Mouse (Mus musculus): ENCODE measurements around the gene Pik3cd. TPM values are rescaled to one million over a fixed set of nuclear protein-coding genes. Genes with fewer than 3 reads are reported as not detected.

Gene Pik3cd
- polyA plus RNA-seq, 1 experiment from 2014 or later = 5.5 TPM

DNA sequence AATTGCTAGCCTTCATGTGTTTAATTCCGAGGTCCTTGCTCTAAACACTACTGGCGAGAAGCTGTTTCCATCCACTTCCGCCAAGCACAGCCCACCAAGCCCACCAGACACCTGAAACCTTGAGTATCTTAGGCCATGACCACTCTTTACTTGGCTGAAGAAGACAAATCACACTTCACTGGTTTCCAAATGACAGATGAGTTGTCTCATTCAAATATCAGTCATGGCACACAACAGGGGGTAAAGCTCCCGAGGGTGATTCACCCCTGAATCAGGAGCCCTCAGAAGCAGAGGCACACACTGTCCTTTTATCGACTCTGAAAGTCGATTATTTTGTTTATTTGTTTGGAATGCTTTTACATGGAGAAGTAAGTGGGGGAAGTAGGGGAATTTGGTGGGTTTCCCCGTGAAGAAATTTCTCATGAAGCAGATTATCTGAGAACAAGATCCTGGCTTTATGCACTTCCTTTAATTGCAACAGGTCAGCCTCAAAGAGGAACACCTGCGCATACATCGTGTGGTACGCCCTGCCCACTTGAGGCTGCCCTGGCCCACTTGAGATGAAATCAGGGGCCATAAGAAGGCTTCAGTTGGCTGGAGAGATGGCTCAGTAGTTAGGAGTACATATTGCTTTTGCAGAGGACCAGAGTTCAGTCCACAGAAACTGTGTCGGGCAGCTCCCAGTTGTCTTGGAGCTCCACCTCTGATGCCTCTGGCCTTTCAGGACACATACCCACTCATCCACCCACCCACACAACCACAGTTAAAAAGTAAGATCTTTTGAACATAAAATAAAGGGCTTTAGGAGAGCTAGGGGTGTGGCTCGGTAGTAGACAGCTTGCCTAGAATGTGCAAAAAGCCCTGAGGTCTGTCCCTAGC lies 12.3 kb downstream of the Pik3cd start:
- 57% methylated on average over 12 of the region's 12 CpGs for WGBS

DNA sequence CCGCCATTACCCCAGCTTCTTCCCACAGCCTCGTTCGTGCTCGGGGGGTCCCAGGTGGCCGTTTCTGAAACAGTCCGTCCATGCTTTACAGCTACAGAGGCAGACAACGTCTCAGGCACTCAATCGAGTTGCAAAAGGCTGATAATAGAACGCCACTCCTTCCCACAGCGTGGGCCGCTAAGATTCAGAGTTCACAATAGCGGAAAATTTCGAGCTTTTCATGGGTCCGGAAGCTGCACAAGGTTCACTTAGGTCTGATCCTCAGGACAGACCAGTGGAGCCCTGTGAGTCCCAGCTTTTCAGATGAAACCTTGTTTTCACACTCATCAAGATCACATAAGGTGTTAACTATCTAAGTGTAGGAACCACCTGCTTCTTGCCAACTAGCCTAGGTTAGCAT lies 13.5 kb downstream of the Pik3cd start:
- H3K4me1 ChIP-seq (ENCODE audit: insufficient read depth) = peaks cover 8% of the 10 kb centered on the region; the same call in 1 of the 2 replicates
- no peaks in the 10 kb centered on the region for H3K27me3 ChIP-seq (ENCODE audit: insufficient read depth, low read length)
- no peak for TF ChIP-seq CTCF (IDR thresholded peaks at IDR 0.05; ENCODE audit: low read depth)
- ATAC-seq (ENCODE audit: insufficient read depth) = no peak
- H3K4me3 ChIP-seq (ENCODE audit: low read depth, low read length) = no peak overlapping the region
- WGBS = 68% methylated on average over 14 of the region's 14 CpGs
- DNase-seq = no peak
- no peak overlapping the region for H3K4me2 ChIP-seq
- no peak overlapping the region for H3K9ac ChIP-seq
- H3K36me3 ChIP-seq (ENCODE audit: insufficient read depth) = no peaks in the 10 kb centered on the region
- no peak overlapping the region for H3K27ac ChIP-seq (ENCODE audit: low read depth)
- H3K9me3 ChIP-seq (ENCODE audit: low read depth, low read length) = no peaks in the 10 kb centered on the region

More for the DNA sequence above, 12.3 kb downstream of the Pik3cd start:
- DNase-seq = peak; percentile 16
- Histone ChIP-seq H3K9me3 (ENCODE audit: low read depth, low read length) (no peaks in the 10 kb centered on the region), H3K27ac (ENCODE audit: low read depth) (0 out of 2 replicates have a peak overlapping the region, but pooled peaks have one; percentile 50), H3K4me1 (ENCODE audit: insufficient read depth) (peaks cover 8% of the 10 kb centered on the region; the same call in 1 of the 2 replicates), H3K9ac (no peak overlapping the region), H3K27me3 (ENCODE audit: insufficient read depth, low read length) (no peaks in the 10 kb centered on the region), H3K4me2 (no peak overlapping the region), H3K36me3 (ENCODE audit: insufficient read depth) (no peaks in the 10 kb centered on the region), H3K4me3 (ENCODE audit: low read depth, low read length) (no peak overlapping the region)
- TF ChIP-seq CTCF (IDR thresholded peaks at IDR 0.05; ENCODE audit: low read depth) = no peak
- ATAC-seq (ENCODE audit: insufficient read depth) = no peak

DNA sequence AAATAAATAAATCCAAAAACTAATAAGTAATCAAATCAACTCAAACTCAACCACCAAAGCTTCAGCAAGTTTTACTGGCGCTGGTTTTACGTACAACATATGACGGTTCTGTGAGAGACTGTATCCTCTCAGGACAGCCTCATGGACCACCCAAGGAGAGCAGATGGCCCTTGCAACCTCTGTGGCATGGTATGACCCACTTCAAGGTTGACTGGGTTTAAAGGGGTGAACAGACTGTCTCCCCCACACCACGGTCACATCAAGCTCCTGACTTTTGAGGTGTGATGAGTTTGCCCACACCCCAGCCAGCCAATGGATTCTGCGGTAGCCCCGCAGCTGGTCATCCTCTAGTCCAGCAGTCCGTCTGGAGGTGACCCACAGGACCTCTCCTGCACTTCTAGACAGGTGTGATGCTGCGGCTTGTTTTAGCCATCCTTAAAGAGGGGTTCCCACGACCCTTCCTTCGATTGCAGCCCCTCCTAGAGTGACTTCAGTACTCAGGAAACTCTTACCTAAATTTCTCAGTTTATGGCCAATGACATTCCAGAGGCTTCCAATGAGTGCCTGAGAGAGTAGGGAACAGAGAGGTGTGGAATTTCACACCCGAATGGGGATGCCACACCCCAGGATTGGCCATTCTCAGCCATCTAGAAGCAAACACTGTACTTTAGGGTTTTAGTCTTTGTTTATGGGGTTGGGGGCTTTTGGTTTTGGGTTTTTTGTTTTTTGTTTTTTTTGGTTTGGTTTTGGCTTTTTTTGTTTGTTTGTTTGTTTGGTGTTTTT lies 17.3 kb downstream of the Pik3cd start:
- Histone ChIP-seq H3K4me3 (ENCODE audit: low read depth, low read length) (no peak overlapping the region), H3K4me1 (ENCODE audit: insufficient read depth) (no peaks in the 10 kb centered on the region), H3K9ac (no peak overlapping the region), H3K27ac (ENCODE audit: low read depth) (no peak overlapping the region), H3K4me2 (no peak overlapping the region), H3K27me3 (ENCODE audit: insufficient read depth, low read length) (no peaks in the 10 kb centered on the region), H3K9me3 (ENCODE audit: low read depth, low read length) (no peaks in the 10 kb centered on the region), H3K36me3 (ENCODE audit: insufficient read depth) (no peaks in the 10 kb centered on the region)
- ATAC-seq (ENCODE audit: insufficient read depth) (no peak), DNase-seq (no peak)
- TF ChIP-seq CTCF (IDR thresholded peaks at IDR 0.05; ENCODE audit: low read depth) = no peak
- 51% methylated on average over 11 of the region's 11 CpGs for WGBS

DNA sequence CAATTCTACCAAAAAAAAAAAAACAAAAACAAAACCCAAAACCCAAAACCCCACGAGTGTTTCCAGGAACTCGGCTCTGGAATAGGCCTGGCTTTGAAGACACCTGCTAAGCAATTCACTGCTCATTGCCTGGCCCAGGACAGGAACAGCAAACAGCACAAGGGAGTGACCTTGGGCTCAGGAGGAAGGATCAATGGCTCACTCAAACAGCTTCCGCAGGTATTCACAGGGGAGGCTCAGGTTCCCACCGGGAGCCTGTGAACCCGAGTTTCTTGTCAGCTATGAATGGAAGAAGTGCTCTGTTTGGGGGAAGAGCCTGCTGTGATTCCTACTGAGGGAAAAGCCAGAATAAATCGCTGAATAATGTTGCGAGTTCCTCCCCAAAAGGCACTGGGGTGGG lies 18.5 kb downstream of the Pik3cd start:
- Histone ChIP-seq H3K27ac (ENCODE audit: low read depth) (no peak overlapping the region), H3K4me3 (ENCODE audit: low read depth, low read length) (no peak overlapping the region), H3K36me3 (ENCODE audit: insufficient read depth) (no peaks in the 10 kb centered on the region), H3K4me1 (ENCODE audit: insufficient read depth) (no peaks in the 10 kb centered on the region), H3K9ac (no peak overlapping the region), H3K27me3 (ENCODE audit: insufficient read depth, low read length) (no peaks in the 10 kb centered on the region), H3K9me3 (ENCODE audit: low read depth, low read length) (no peaks in the 10 kb centered on the region), H3K4me2 (no peak overlapping the region)
- ATAC-seq (ENCODE audit: insufficient read depth) (no peak), DNase-seq (no peak)
- no peak for TF ChIP-seq CTCF (IDR thresholded peaks at IDR 0.05; ENCODE audit: low read depth)
- WGBS = 12% methylated on average over 7 of the region's 7 CpGs

DNA sequence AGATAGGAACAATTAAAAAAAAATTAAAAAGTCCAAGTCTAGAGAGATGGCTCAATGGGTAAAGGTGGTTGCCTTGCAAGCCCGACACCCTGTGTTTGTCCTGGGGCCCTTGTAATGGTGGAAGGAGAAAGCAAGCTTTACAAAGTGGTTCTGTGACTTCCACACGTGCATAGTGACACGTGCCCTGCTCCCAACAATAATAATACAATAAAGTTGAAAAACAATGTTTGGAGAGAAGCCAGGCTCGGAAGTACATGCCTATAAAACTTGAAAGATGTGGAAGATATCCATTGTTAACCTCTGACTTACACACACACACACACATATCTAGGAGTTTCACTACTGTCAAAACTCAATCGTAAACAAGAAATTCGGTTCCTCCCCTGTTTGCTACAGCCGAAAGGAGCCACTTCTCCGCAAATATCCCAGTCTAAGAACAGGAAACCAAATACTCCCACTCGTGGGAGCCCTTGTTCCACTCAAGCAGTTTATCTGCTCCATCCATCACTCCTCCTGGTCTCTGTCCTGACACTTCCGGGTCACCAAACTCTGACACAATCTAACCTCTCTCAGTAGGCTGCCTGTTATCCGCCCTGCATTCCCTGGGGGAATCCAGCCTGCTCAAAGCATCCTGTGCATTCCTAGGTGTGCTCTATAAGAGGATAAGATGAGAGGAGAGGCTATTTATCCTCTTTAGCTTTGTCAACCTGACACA lies 23.2 kb downstream of the Pik3cd start:
- no peak for TF ChIP-seq CTCF (IDR thresholded peaks at IDR 0.05; ENCODE audit: low read depth)
- 51% methylated on average over 11 of the region's 11 CpGs for WGBS
- Histone ChIP-seq H3K36me3 (ENCODE audit: insufficient read depth) (no peaks in the 10 kb centered on the region), H3K9me3 (ENCODE audit: low read depth, low read length) (no peaks in the 10 kb centered on the region), H3K4me1 (ENCODE audit: insufficient read depth) (peaks cover 3% of the 10 kb centered on the region; the same call in 1 of the 2 replicates), H3K9ac (no peak overlapping the region), H3K27ac (ENCODE audit: low read depth) (no peak overlapping the region), H3K27me3 (ENCODE audit: insufficient read depth, low read length) (peaks cover 15% of the 10 kb centered on the region), H3K4me2 (no peak overlapping the region), H3K4me3 (ENCODE audit: low read depth, low read length) (no peak overlapping the region)
- ATAC-seq (ENCODE audit: insufficient read depth) = no peak
- peak; percentile 19 for DNase-seq

DNA sequence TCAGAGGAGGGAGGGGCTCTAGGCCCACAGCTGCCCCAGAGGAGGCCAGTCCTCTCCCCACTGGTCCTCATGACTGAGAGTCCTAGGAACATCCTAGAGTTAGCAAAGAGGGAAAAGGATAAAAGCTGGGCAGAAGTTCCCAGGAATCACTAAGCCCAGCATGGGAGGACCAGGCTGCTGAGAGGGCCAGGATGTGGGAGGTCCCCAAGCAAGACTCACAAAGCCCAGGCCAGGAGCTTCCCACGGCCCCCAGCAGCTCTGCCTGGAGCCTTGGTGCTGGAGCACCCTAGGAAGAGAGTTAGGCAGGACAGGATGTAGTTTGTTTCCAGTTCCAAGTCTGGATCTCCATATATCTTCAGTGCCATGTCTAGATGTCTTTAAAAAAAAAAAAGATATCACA lies 24.4 kb downstream of the Pik3cd start:
- DNase-seq (no peak), ATAC-seq (ENCODE audit: insufficient read depth) (no peak)
- H3K9ac ChIP-seq = no peak overlapping the region
- peaks cover 16% of the 10 kb centered on the region for H3K27me3 ChIP-seq (ENCODE audit: insufficient read depth, low read length)
- peaks cover 3% of the 10 kb centered on the region; the same call in 1 of the 2 replicates for H3K4me1 ChIP-seq (ENCODE audit: insufficient read depth)
- H3K4me2 ChIP-seq = no peak overlapping the region
- H3K36me3 ChIP-seq (ENCODE audit: insufficient read depth) = no peaks in the 10 kb centered on the region
- H3K4me3 ChIP-seq (ENCODE audit: low read depth, low read length) = no peak overlapping the region
- WGBS = 50% methylated on average over 1 of the region's 1 CpGs
- no peak for TF ChIP-seq CTCF (IDR thresholded peaks at IDR 0.05; ENCODE audit: low read depth)
- H3K9me3 ChIP-seq (ENCODE audit: low read depth, low read length) = no peaks in the 10 kb centered on the region
- H3K27ac ChIP-seq (ENCODE audit: low read depth) = no peak overlapping the region

Data from lung, embryonic 14.5 days (tissue).